Mouse (Mus musculus): ENCODE results near the gene Casp8. TPM values are rescaled to one million over a fixed set of nuclear protein-coding genes. Genes with fewer than 3 reads are reported as not detected.
"Not testable (repeated sequence)": the region's sequence is repeated elsewhere in the genome, so short reads cannot be mapped to it uniquely, and the experiment has no call there.

Gene Casp8
- polyA plus RNA-seq, 1 experiment from 2014 or later, result 18.9 TPM

DNA sequence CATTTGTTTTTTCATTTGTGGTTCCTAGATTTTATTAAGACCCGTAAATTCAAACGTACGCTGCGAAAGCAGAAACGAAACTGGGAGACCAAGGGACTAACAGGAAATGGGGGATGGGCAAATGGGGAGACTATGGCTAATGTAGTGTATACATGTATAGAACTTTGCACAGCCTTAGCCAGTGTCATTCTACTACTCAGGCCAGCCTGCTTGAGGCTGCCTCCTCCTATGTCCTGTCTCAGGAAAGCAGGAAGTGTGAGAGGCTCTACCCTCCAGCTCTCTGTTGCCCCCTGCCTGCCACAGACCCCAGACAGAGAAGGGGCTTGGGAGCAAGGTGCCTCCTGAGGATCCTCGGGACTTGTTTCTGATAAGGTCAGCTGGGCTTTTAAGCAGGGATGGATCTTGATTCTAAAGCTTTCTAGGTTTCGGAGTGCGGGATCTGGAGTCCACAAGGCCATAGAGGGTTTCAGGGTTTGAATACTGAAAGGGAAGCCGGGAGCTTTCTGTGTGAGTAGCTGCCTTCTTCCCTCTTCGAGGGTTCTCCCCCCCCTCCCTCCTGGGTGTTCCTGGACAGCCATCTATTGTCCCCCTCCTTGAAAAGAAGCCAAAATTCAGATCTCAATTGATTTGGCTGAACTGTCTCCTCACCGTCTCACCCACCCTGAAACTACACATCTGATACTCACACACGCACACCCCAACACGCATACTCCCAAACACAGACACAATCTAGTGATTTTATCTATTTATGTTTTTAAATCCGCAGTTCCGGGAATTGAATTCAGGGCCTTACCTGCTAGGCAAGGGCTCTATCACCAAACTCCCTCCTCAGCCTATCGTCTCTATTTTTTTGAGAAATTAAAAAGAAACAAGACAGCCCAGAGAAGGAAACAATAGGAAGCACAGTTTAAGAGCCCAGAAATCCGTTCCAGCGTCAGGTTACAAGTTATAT, 7.4 kb downstream of the Casp8 start:
- Histone ChIP-seq H3K9me3 (ENCODE audit: control insufficient read depth, low read length) (no peaks in the 10 kb centered on the region), H3K27ac (replicated peaks; ENCODE audit: low read depth, low read length) (no peak overlapping the region), H3K4me1 (ENCODE audit: control insufficient read depth, insufficient read depth, low read length) (no peaks in the 10 kb centered on the region), H3K27me3 (ENCODE audit: control insufficient read depth, insufficient read depth, low read length) (no peaks in the 10 kb centered on the region), H3K4me3 (ENCODE audit: low read depth, low read length) (no peak overlapping the region), H3K36me3 (ENCODE audit: control insufficient read depth, insufficient read depth, low read length) (0 out of 2 replicates have a peak, but pooled peaks cover 3% of the 10 kb centered on the region), H3K9ac (ENCODE audit: low read length) (no peak overlapping the region), H3K4me2 (ENCODE audit: low read depth, severe bottlenecking) (no peak overlapping the region)
- no peak for DNase-seq (ENCODE audit: low spot score)
- whole genome bisulfite sequencing, result 75% methylated on average over 18 of the region's 18 CpGs
- ATAC-seq (ENCODE audit: insufficient number of reproducible peaks, low FRiP score, low TSS enrichment, low read depth), result no peak

- no peak for ATAC-seq (ENCODE audit: insufficient number of reproducible peaks, low FRiP score, low TSS enrichment, low read depth)
- WGBS, result 87% methylated on average over 6 of the region's 6 CpGs
These were observed 8.4 kb downstream of the Casp8 start for GRCm38 (mm10) chr1:58803531-58803930.

GRCm38 (mm10) chr1:58806651-58807050, 11.5 kb downstream of the Casp8 start:
- H3K9ac ChIP-seq (ENCODE audit: low read length), result no peak overlapping the region
- H3K4me2 ChIP-seq (ENCODE audit: low read depth, severe bottlenecking), result no peak overlapping the region
- no peaks in the 10 kb centered on the region for H3K36me3 ChIP-seq (ENCODE audit: control insufficient read depth, insufficient read depth, low read length)
- DNase-seq (ENCODE audit: low spot score) (no peak), ATAC-seq (ENCODE audit: insufficient number of reproducible peaks, low FRiP score, low TSS enrichment, low read depth) (no peak)
- H3K4me1 ChIP-seq (ENCODE audit: control insufficient read depth, insufficient read depth, low read length), result no peaks in the 10 kb centered on the region
- H3K9me3 ChIP-seq (ENCODE audit: control insufficient read depth, low read length), result no peaks in the 10 kb centered on the region
- H3K27me3 ChIP-seq (ENCODE audit: control insufficient read depth, insufficient read depth, low read length), result no peaks in the 10 kb centered on the region
- no peak overlapping the region for H3K27ac ChIP-seq (replicated peaks; ENCODE audit: low read depth, low read length)
- no peak overlapping the region for H3K4me3 ChIP-seq (ENCODE audit: low read depth, low read length)
- 78% methylated on average over 3 of the region's 3 CpGs for WGBS

More at GRCm38 (mm10) chr1:58803531-58803930, 8.4 kb downstream of the Casp8 start:
- H3K4me3 ChIP-seq (ENCODE audit: low read depth, low read length), result no peak overlapping the region
- H3K9me3 ChIP-seq (ENCODE audit: control insufficient read depth, low read length), result no peaks in the 10 kb centered on the region
- H3K4me2 ChIP-seq (ENCODE audit: low read depth, severe bottlenecking), result no peak overlapping the region
- H3K27ac ChIP-seq (replicated peaks; ENCODE audit: low read depth, low read length), result no peak overlapping the region
- 0 out of 2 replicates have a peak, but pooled peaks cover 3% of the 10 kb centered on the region for H3K36me3 ChIP-seq (ENCODE audit: control insufficient read depth, insufficient read depth, low read length)
- no peak for DNase-seq (ENCODE audit: low spot score)
- no peak overlapping the region for H3K9ac ChIP-seq (ENCODE audit: low read length)
- no peaks in the 10 kb centered on the region for H3K27me3 ChIP-seq (ENCODE audit: control insufficient read depth, insufficient read depth, low read length)
- no peaks in the 10 kb centered on the region for H3K4me1 ChIP-seq (ENCODE audit: control insufficient read depth, insufficient read depth, low read length)

GRCm38 (mm10) chr1:58826319-58826718, 31.1 kb downstream of the Casp8 start:
- H3K27me3 ChIP-seq (ENCODE audit: control insufficient read depth, insufficient read depth, low read length), result no peaks in the 10 kb centered on the region
- H3K9ac ChIP-seq (ENCODE audit: low read length), result no peak overlapping the region
- no peaks in the 10 kb centered on the region for H3K9me3 ChIP-seq (ENCODE audit: control insufficient read depth, low read length)
- no peak overlapping the region; the same call in 1 of the 2 replicates for H3K27ac ChIP-seq (replicated peaks; ENCODE audit: low read depth, low read length)
- peaks cover 3% of the 10 kb centered on the region; the same call in 1 of the 2 replicates for H3K36me3 ChIP-seq (ENCODE audit: control insufficient read depth, insufficient read depth, low read length)
- H3K4me3 ChIP-seq (ENCODE audit: low read depth, low read length), result no peak overlapping the region
- DNase-seq (ENCODE audit: low spot score), result peak; percentile 56
- H3K4me2 ChIP-seq (ENCODE audit: low read depth, severe bottlenecking), result no peak overlapping the region
- WGBS, result 32% methylated on average over 3 of the region's 3 CpGs
- ATAC-seq (ENCODE audit: insufficient number of reproducible peaks, low FRiP score, low TSS enrichment, low read depth), result peak; percentile 54; the same call in 1 of the 2 replicates
- 0 out of 2 replicates have a peak, but pooled peaks cover 6% of the 10 kb centered on the region for H3K4me1 ChIP-seq (ENCODE audit: control insufficient read depth, insufficient read depth, low read length)

DNA sequence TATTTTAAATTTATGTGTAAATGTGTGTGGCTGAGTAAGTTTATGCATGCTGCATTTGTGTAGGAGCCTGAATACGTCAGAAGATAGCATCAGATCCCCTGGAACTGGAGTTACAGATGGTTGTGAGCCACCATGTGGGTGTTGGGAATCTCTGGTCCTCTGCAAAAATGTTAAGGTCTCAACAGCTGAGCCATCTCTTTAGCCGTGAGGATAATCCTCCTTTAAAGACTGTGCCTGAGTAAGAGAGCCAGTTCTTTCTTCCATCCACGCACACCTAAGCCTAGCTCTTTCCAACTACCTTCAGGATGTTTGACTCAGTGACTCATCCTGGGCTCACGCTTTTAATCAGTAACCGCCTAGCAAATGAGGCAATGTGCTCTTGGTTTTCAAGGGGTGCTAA, 35.6 kb downstream of the Casp8 start:
- H3K4me3 ChIP-seq (ENCODE audit: low read depth, low read length), result no peak overlapping the region
- no peak overlapping the region for H3K27ac ChIP-seq (replicated peaks; ENCODE audit: low read depth, low read length)
- WGBS, result 89% methylated on average over 5 of the region's 5 CpGs
- ATAC-seq (ENCODE audit: insufficient number of reproducible peaks, low FRiP score, low TSS enrichment, low read depth) (no peak), DNase-seq (ENCODE audit: low spot score) (no peak)
- peaks cover 3% of the 10 kb centered on the region; the same call in 1 of the 2 replicates for H3K36me3 ChIP-seq (ENCODE audit: control insufficient read depth, insufficient read depth, low read length)
- H3K9me3 ChIP-seq (ENCODE audit: control insufficient read depth, low read length), result no peaks in the 10 kb centered on the region
- H3K9ac ChIP-seq (ENCODE audit: low read length), result no peak overlapping the region
- no peak overlapping the region for H3K4me2 ChIP-seq (ENCODE audit: low read depth, severe bottlenecking)
- H3K27me3 ChIP-seq (ENCODE audit: control insufficient read depth, insufficient read depth, low read length), result no peaks in the 10 kb centered on the region
- H3K4me1 ChIP-seq (ENCODE audit: control insufficient read depth, insufficient read depth, low read length), result 0 out of 2 replicates have a peak, but pooled peaks cover 2% of the 10 kb centered on the region

DNA sequence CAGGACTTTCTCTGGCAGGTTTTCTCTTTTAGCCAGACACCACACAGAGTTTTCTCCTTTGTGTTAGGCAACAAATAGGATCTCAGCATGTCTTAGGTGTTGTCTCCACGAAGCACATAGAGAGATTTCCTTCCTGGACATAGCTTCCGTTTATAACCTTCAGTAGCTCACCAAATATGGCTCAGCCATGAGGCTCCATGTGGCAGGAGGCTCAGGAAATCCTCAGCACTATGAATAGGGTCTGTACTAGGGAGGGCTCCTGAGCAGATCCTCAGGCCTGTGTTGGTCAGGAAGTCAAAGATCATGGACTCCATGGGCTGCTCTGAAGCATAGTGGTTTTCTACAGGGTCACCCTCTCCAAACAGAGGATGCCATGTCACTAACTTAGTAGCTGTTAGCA, 37.0 kb downstream of the Casp8 start:
- Histone ChIP-seq H3K9me3 (ENCODE audit: control insufficient read depth, low read length) (no peaks in the 10 kb centered on the region), H3K27ac (replicated peaks; ENCODE audit: low read depth, low read length) (no peak overlapping the region), H3K4me1 (ENCODE audit: control insufficient read depth, insufficient read depth, low read length) (no peaks in the 10 kb centered on the region), H3K4me3 (ENCODE audit: low read depth, low read length) (no peak overlapping the region), H3K4me2 (ENCODE audit: low read depth, severe bottlenecking) (no peak overlapping the region), H3K27me3 (ENCODE audit: control insufficient read depth, insufficient read depth, low read length) (no peaks in the 10 kb centered on the region), H3K9ac (ENCODE audit: low read length) (no peak overlapping the region), H3K36me3 (ENCODE audit: control insufficient read depth, insufficient read depth, low read length) (peaks cover 3% of the 10 kb centered on the region; the same call in 1 of the 2 replicates)
- DNase-seq (ENCODE audit: low spot score) (no peak), ATAC-seq (ENCODE audit: insufficient number of reproducible peaks, low FRiP score, low TSS enrichment, low read depth) (no peak)
- WGBS, result 71% methylated on average over 2 of the region's 2 CpGs

DNA sequence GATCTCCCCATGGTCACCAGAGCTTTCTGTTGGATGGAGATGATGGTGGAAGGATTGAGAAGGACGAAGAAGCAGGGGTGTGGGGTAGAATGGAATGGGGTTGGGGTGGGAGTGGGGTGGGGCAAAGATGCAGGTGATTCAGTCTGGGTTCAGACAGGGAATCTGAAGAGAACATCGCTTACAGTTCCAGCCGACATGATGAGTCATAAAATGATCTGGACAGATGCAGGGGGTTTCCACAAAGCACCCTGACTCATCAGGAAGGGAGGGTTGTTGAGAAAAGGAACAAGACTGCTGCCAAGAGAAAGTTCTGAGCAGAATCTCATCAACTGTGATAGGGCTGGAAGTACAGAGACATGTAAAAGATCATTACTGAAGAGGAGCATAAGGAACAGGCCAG, 61.6 kb downstream of the Casp8 start:
- DNase-seq (ENCODE audit: low spot score); H3K27me3 ChIP-seq (ENCODE audit: control insufficient read depth, insufficient read depth, low read length); H3K27ac ChIP-seq (replicated peaks; ENCODE audit: low read depth, low read length); H3K4me3 ChIP-seq (ENCODE audit: low read depth, low read length); H3K9me3 ChIP-seq (ENCODE audit: control insufficient read depth, low read length); ATAC-seq (ENCODE audit: insufficient number of reproducible peaks, low FRiP score, low TSS enrichment, low read depth); H3K4me1 ChIP-seq (ENCODE audit: control insufficient read depth, insufficient read depth, low read length); H3K9ac ChIP-seq (ENCODE audit: low read length); H3K36me3 ChIP-seq (ENCODE audit: control insufficient read depth, insufficient read depth, low read length); H3K4me2 ChIP-seq (ENCODE audit: low read depth, severe bottlenecking): not testable (repeated sequence)
- WGBS, result 85% methylated on average over 3 of the region's 3 CpGs

GRCm38 (mm10) chr1:58859131-58859530, 64.0 kb downstream of the Casp8 start:
- not testable (repeated sequence) for H3K4me2 ChIP-seq (ENCODE audit: low read depth, severe bottlenecking); DNase-seq (ENCODE audit: low spot score); H3K9me3 ChIP-seq (ENCODE audit: control insufficient read depth, low read length); ATAC-seq (ENCODE audit: insufficient number of reproducible peaks, low FRiP score, low TSS enrichment, low read depth); H3K27me3 ChIP-seq (ENCODE audit: control insufficient read depth, insufficient read depth, low read length); H3K4me1 ChIP-seq (ENCODE audit: control insufficient read depth, insufficient read depth, low read length); H3K9ac ChIP-seq (ENCODE audit: low read length); H3K27ac ChIP-seq (replicated peaks; ENCODE audit: low read depth, low read length); H3K36me3 ChIP-seq (ENCODE audit: control insufficient read depth, insufficient read depth, low read length); H3K4me3 ChIP-seq (ENCODE audit: low read depth, low read length)
- 83% methylated on average over 4 of the region's 4 CpGs for WGBS

Data from limb, embryonic 11.5 days (tissue).